Mouse (Mus musculus) frontal cortex, adult (tissue): ENCODE results near the gene Homer1.
A peak's percentile ranks its signal among the peaks of the same experiment; 100 is the strongest.

Source experiments
- ATAC-seq: cut with Nextera tagmentation; 2 replicates; pipeline ENCODE4 v1.9.2; 2017; ENCODE audit warnings: mild to moderate bottlenecking, moderate library complexity, mixed read lengths; ENCODE audit not compliant: low TSS enrichment

Homer1 gene

DNA sequence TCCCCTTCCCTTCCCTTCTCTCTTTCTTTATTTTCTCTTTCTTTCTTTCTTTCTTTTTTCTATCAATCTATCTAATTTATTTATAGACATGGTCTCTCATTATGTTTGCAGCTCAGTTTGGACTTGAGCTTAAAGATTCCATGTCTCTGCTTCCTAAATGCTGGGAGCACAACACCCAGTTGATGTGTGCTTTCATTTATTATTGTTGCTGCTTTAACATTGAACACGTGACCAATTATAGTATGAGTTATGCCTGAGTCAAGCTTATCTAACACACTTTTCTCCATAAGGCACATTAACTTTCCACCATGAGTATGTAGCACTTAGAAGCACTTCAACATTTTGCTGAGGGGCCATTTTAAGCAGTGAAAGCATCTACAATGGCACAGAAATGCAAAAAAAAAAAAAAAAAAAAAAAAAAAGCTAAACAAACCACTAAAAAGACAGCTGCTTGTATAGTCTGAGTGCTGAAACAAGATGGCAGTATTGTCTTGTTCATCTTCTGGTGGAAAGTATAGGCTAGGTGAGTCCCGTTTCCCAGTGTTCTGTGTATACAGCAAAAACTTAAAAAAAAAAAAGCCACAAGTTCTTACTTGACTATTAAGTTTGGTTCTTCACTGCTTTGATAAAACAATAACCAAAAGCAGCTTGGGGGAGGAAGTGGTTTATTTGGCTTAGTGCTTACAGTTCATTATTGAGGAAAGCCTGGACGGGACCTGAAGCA is 41.3 kb downstream of the Homer1 start:
- ATAC-seq: no peak

- ATAC-seq: no peak
These were observed 43.2 kb downstream of the Homer1 start for GRCm38 (mm10) chr13:93342641-93343040.

GRCm38 (mm10) chr13:93344395-93344794 is 45.0 kb downstream of the Homer1 start:
- ATAC-seq: no peak

DNA sequence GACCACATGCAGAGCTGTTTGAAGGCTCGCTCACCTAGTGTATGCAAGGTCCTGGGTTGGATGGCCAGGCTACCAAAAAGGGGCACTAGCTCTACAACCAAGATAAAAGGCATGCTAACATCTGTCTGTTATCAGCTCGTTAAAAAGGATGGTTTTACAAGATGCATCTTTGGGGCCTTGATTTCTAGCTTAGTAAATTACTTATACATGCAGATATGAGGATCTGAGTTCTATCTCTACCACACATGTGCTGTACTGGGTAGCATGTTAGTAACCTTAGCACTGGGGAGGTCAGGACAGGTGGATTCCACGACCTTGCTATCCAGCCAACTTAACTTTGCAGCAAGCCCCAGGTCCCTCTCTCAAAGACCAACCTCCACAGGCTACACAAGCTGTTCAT is 46.4 kb downstream of the Homer1 start:
- ATAC-seq: no peak

DNA sequence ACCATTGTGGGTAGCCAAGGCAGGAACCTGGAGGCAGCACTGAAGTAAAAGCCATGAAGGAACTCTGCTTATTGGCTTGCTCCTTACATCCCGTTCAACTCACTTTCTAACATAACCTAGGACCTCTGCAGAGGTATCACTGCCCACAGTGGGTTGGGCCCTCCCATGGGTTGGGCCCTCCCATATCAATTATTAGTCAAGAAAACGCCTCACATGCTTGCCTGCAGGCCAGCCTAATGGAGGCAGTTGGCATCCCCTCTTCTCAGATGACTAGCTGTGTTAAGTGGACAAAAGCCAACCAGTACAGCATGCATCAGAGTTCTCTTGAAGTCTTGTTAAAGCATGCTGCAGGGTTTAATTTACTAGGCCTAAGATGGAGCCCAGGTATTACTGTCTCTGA is 52.6 kb downstream of the Homer1 start:
- ATAC-seq: no peak

DNA sequence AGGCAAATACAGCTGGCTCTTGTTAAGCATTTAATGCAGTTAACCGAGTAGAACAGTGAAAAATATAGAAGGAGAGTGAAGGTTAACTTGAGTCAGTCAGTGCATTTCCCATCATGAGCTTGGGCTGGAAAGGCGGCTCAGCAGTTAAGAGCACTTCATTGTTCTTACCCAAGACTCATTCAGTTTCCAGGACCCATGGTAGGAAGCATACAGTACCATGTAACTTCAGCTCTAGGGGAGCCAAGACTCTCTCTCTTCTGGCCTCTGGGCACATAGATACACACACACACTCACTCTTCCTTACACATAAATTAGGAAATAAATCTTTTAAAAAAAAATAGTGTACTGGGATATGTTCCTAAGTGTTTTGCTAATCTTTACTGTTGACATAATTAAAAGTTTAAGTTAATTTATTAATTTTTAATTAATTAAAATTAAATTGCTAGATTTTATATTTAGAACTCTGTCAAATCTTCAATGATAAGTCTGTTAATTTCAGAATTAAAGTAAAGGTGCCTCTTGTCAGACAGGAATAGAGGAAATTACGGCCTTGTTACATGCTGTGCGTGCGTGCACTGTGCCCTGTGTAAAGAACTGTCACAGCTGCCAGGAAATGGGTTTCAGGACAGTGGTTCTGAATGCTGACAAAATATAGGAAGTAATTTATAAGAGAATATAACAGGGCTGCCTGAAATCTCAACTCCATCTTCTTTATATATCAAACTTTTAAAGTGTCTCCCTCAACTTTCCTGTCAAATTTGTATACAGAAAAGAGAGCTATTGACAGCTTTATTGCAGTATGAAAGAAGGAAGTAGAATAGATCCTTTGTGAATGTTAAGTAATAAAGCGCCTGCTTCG is 55.2 kb downstream of the Homer1 start:
- ATAC-seq: no peak

DNA sequence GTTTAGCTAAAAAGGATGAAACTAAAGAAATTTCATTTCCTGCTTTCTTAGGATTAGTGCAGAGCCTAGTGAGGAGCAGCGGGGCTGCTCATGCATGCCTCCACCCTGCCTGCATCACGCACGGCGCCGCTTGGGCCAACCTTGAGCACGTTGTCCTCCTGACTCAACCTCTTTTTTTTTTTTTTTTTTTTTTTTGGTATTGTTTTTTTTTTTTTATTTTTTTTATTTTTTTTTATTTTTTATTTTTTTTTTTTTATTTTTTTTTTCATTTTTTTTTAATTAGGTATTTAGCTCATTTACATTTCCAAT is 55.8 kb downstream of the Homer1 start:
- ATAC-seq: no peak

- ATAC-seq: no peak
These were observed 59.1 kb downstream of the Homer1 start for GRCm38 (mm10) chr13:93358522-93358921.

DNA sequence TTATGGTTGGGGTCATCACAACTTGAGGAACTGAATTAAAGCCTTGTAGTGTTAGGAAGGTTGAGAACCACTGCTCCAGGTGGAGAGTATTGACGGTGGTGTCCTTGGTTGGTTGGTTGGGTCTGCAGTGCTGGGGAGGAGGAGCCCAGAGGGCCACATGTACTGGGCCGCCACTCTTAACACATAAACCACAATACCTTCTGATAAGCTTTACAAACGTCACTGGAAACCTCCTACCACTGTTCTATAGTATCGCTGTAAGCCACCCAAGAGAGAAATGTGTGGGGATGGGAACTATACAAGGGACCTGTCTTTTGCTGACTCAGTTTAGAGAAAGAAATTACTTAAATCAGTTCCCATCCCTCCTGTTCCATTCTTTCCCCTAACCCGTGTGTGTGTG is 68.1 kb downstream of the Homer1 start:
- no peak for ATAC-seq

DNA sequence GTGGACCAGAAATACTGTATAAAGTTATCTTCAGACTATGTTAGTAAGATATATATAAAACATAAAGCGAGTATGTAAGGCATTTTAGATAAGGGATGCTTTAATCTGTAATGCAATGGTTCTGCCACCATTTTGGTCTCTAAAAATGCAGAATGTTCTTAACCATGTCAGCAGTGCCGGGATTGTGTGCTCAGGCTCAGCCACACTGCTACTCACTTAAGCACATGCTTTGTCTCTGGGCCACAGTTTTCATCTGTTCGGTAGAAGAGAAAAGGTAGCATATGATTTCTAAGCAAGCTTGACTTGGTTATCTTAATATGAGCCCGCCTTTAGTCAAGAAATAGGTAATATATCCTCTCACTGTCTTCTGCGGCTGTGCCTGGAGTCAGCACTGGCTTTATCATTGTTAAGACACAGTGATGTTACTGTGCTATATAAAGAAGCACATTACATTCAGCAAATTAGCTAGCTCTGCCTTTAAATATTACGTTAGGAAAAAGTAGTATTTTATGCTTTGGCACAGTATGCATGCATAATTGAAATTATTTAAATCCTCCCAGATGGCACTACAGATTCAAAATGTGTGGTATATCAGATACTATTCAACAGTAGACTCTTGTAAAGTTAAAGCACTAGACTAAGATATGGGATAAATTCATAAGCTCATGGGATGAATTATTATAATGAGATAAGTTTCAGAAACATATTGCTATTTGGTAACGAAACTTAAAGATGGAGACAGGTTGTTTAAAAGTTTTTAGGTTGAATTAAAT is 69.6 kb downstream of the Homer1 start:
- peak; percentile 65 for ATAC-seq

DNA sequence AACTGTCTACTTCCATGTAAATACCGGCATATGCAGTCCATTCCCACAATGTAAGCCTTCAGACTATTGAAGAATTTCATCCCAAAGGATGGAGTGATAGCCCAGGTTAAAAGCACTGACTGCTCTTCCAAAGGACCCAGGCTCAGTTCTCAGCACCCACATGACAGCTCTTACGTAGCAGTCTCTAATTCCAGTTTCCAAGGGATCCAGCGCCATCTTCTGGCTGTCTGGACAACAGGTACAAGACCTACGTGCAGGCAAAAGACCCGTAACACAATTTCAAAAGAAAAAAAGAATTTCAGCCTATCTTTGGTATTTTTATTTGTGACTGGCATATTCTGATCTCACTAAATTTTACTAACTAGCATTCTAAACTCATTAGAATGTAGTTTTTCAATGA is 75.0 kb downstream of the Homer1 start:
- no peak for ATAC-seq

DNA sequence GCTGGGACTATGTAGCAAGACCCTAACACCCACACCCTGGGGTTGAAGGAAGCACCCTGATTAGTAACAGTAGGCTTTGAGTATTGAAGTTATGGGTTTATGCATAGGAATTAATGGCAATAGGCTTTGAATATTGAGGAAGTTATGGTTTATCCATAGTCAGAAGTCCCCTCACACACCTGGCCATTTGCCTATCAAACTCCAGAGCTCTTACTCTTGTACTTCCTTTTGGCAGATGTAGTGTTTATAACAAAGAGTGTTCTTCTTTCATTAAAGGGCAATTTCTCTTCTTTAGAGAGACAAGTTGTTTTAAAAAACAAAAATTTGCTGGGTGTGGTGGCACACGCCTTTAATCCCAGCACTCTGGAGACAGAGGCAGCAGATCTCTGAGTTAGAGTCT is 79.1 kb downstream of the Homer1 start:
- ATAC-seq: no peak

DNA sequence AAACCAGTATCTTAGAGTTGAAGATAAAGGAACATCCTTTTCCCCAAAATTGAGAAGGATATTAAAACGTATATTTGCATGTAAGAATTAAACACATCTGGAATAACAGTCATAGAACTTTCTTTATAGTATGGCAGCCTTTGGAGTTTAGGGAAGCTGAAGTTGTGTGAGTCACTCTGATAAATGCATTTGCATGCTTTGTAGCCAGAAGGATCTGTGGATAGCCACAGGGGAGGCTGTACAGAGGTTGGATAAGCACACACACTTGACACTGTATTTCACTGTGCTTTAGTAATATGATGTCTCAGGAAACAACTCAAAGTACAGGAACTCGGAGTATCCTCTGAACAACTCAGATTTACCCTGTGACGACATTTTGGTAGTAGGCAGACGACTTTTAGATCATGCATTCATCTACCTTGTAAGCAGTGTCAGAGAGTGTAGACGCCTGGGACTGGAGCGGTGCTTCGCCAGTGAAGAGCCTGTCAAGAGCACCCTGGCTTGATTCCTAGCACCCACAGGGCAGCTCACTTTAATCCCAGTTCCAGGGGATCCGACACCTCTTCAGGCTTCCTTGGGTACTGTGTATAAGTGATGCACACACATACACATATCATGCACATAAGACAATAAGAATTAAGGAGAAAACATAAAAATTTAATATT is 81.1 kb downstream of the Homer1 start:
- ATAC-seq: no peak; the same call in 1 of the 2 replicates

- peak; percentile 60 for ATAC-seq
These were observed 81.9 kb downstream of the Homer1 start for GRCm38 (mm10) chr13:93381301-93381700.

DNA sequence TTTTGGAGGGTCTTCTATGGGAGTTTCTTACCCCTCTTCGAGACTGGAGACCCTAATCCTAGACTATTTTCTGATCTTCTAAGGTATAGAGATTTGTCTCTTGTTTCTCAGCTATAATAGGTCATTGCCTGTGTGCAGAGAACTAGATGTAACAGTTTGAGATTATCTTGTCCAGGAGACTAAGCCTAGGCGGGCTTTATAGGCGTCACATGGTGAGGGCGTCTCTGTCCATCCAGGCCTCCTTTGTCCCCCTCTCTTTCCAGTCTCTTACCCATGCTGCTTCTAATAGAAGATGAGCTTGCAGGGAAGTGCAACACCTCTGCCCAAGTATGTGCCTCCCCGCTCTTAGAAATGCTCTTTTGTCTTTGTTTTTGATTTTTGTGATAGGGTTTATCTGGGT is 83.7 kb downstream of the Homer1 start:
- no peak for ATAC-seq

- ATAC-seq: no peak
These were observed 84.2 kb downstream of the Homer1 start for GRCm38 (mm10) chr13:93383620-93384019.

DNA sequence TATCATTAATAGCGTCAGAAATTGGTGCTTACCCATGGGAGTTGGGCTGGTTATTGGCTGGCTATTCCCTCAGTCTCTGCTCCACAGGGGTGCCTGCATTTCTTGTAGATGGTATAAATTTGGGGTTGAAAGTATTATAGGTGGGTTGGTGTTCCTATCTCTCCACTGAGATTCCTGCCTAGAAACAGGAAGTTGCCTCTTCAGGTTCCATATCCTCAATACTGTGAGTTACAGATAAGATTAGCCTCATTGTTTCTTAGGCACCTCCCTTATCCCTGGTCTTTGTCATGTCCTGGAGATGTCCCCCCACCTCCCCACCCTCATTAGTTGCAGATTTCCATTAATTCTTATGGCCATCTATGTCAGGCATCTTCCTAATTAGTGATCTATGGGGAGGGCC is 85.0 kb downstream of the Homer1 start:
- no peak for ATAC-seq

DNA sequence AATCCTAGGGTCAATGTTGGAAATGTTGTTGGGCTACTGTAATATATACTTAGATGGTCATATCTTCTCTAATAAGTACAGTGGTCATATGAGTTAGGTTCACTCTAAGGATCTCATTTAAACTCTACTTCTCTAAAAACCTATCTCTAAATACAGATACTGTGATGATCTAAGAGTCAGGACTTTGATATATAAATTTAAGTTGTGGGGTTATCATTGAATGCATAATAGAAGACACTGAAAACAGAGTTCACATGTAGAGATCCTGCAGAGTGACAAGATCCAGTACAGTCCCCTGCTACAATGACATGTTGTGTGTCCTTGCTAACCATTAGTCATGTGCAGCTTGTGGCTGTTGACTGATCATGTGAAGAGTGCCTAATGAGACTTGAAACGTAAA is 85.7 kb downstream of the Homer1 start:
- ATAC-seq: no peak

- ATAC-seq: peak; percentile 31; the same call in 1 of the 2 replicates
These were observed 88.0 kb downstream of the Homer1 start for GRCm38 (mm10) chr13:93387440-93387839.

GRCm38 (mm10) chr13:93388594-93389241 is 89.3 kb downstream of the Homer1 start:
- peak; percentile 72 for ATAC-seq

DNA sequence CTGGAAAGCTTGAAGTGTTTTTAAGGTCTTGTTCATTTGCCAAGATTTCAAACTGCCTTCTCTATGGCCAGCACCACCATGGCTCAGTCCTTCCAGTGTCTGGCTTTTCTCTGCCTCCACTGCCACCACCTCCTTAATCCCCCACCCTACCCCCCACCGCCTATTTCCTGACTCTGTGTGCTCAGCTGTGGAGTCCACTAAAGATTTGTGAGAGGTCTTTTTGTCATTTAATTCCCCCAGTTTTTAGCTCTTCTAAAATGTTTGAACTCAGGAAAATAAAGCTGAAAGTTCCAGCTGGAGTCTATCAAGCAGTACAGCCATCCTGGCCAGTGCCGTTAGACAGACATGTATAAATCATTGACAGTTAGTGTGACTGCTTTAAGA is 89.8 kb downstream of the Homer1 start:
- ATAC-seq: no peak
